Mouse (Mus musculus) monocyte, adult 5-6 weeks (primary cell): Measurements from ENCODE around the gene Eif3b. TPM values are rescaled to one million over a fixed set of nuclear protein-coding genes. Genes with fewer than 3 reads are reported as not detected.
"Not testable (repeated sequence)": the region's sequence is repeated elsewhere in the genome, so short reads cannot be mapped to it uniquely, and the experiment has no call there.

Source experiments
- ATAC-seq: fragments of 153-309, 156-312 bp; replicated peaks from 2 replicates; pipeline ENCODE4 v1.8.0; 2017; ENCODE audit warnings: mild to moderate bottlenecking; ENCODE audit not compliant: low TSS enrichment, insufficient number of reproducible peaks, severe bottlenecking, poor library complexity, low FRiP score
- total RNA-seq: library from RNA; stranded (forward); fragments of 200-1000, 200-491, 200-594 nt; gene quantifications from 3 replicates; pipeline ENCODE4 v1.2.3, GENCODE M21; 2017

The Eif3b gene
- total RNA-seq, 1 experiment from 2014 or later = 85.6 TPM

- no peak for ATAC-seq
Measured at GRCm38 (mm10) chr5:140454488-140454887, 35.4 kb downstream of the Eif3b start.

DNA sequence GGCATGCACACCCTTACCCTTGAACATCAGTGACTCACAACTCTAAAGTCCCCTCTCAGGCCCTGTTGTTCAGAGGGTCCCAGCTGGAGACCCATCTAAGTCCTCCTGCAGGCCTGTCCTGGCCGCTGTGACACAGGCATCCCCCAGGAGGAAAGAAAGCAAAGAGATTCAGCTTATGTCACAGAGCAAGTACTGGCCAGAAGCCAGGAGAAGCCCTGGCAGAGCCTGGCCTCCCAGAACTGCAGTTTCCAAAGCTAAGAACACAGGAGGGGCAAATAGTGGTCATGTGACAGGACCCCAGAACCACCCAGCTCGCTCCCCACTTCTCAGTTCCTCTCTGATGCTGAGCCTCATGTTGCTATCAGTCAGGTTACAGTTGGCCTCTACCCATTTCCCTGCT, 36.3 kb downstream of the Eif3b start:
- no peak for ATAC-seq

DNA sequence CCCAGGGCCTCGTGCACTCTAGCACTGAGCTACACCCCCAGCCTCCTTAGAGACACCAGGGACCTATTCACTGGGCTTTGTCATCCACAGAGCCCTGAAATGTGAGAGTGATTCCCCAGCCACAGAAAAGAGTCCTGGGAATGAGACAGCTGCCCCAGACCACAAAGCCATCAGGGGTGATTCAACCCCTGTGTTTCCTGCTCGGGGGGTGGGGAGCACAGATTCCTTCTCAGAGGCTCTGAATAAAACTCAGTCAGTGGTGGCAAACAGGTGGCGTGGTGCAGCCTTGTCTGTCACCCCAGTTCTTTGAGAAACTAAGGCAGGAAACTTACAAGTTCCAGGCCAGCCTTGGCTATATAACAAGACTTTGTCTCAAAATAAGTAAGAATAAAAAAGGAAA, 42.3 kb downstream of the Eif3b start:
- no peak for ATAC-seq

GRCm38 (mm10) chr5:140463151-140463550, 44.0 kb downstream of the Eif3b start:
- ATAC-seq = not testable (repeated sequence)

GRCm38 (mm10) chr5:140464943-140465342, 45.8 kb downstream of the Eif3b start:
- no peak for ATAC-seq

DNA sequence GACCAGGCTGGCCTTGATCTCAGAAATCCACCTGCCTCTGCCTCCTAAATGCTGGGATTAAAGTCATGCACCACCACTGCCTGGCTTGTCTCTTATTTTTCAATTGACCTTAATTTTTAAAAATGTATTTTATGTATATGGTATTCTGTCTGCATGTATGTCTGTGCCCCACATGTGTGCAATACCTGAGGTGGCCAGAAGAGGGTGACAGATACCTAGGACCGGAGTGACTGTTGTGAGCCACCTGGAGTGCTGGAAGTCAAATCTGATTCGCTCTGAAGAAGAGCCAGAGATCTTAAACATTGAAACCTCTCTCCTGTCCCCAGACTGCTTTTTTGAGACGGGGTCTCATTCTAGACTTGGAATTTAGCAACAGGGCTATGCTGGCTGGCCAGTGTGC, 53.2 kb downstream of the Eif3b start:
- ATAC-seq = no peak; the same call in 1 of the 2 replicates

DNA sequence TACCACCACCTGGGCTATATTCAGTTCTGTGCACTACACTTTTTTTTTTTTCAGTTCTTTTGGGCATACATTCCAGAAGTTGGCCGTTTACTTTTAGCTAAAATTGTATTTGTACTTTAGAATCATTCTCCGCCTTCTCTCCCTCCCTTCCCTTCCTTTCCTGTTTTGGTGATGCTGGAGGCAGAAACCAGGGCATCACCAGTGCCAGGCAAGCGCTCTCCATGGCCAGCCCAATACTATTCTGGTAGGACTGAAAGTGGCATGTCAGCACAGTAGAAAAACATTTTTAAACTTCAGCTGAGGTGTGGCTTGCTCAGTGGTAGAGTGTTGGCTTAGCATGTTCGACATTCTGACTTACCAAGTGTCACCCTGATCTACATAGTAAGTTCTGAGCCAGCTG, 62.3 kb downstream of the Eif3b start:
- ATAC-seq = no peak

- ATAC-seq = no peak
Measured at GRCm38 (mm10) chr5:140491142-140491541, 72.0 kb downstream of the Eif3b start.

DNA sequence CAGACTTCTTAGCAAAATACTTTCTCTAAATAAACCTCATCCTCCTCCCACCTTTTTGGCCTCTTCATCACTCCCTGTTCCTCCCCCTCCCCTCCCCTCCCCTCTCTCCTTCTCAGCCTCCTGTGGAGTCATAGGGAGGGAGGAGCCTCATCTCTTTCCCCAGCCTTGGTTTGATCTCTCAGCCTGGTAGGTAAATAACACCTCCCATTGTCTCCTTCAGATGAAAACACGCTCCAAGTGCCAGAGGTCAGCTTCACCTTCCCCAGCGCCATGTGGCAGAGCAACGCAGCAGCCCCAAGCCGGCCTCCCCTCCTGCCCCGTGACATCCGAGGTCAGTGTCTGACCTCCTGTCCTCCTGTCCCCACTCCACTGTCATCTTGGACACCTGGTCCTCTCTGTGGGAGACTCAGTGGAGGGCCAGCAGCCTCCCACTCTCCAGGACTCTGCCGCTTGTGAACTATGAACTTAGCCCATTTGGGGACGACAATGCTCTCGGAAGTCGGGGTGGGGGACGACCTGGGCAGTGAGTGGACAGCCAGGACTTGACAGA, 73.6 kb downstream of the Eif3b start:
- no peak for ATAC-seq

Other genes starting within 250 kb of the Eif3b start
- 38.6 to 53.6 TPM (median 41.6 TPM) in 3 replicates for gene Mad1l1, start 97.8 kb upstream of the Eif3b start, total RNA-seq
- gene Nudt1, start 97.7 kb upstream of the Eif3b start, total RNA-seq = 12.6 to 15.8 TPM (median 14.0 TPM) in 3 replicates
- 0.57 to 3.1 TPM (median 1.9 TPM) in 3 replicates for gene Mrm2, start 87.4 kb upstream of the Eif3b start, total RNA-seq
- gene Snx8, start 30.1 kb upstream of the Eif3b start, total RNA-seq = 11.6 to 20.9 TPM (median 12.9 TPM) in 3 replicates
- gene Gm4869, start 26.3 kb downstream of the Eif3b start, total RNA-seq = not detected in 3 replicates
- gene Chst12, start 86.2 kb downstream of the Eif3b start, total RNA-seq = 30.8 to 35.1 TPM (median 32.4 TPM) in 3 replicates
- not detected in 3 replicates for gene Grifin, start 145.7 kb downstream of the Eif3b start, total RNA-seq
- 274 to 469 TPM (median 297 TPM) in 3 replicates for gene Lfng, start 188.0 kb downstream of the Eif3b start, total RNA-seq
- 12.6 to 29.2 TPM (median 15.6 TPM) in 3 replicates for gene Ttyh3, start 229.7 kb downstream of the Eif3b start, total RNA-seq